Mouse (Mus musculus) right cerebral cortex, adult 18-20 months (tissue): ENCODE measurements around the gene Btbd2.
"Not testable (repeated sequence)": the region's sequence is repeated elsewhere in the genome, so short reads cannot be mapped to it uniquely, and the experiment has no call there.

Experiments
- DNase-seq: peaks from one replicate; pipeline ENCODE4 v3.0.0; 2022; ENCODE audit warnings: mixed read lengths

The Btbd2 gene

GRCm38 (mm10) chr10:80668614-80669013 is 11.7 kb upstream of the Btbd2 start:
- DNase-seq: no peak

GRCm38 (mm10) chr10:80666837-80667412 is 10.1 kb upstream of the Btbd2 start:
- no peak for DNase-seq

- DNase-seq: no peak
These were observed 9.3 kb upstream of the Btbd2 start for GRCm38 (mm10) chr10:80665981-80666733.

GRCm38 (mm10) chr10:80665459-80665858 is 8.6 kb upstream of the Btbd2 start:
- no peak for DNase-seq

GRCm38 (mm10) chr10:80665016-80665380 is 8.1 kb upstream of the Btbd2 start:
- no peak for DNase-seq

GRCm38 (mm10) chr10:80664197-80665015 is 7.5 kb upstream of the Btbd2 start:
- peak; percentile 53 for DNase-seq

- no peak for DNase-seq
These were observed 6.8 kb upstream of the Btbd2 start for GRCm38 (mm10) chr10:80663485-80664196.

GRCm38 (mm10) chr10:80661149-80661548 is 4.3 kb upstream of the Btbd2 start:
- no peak for DNase-seq

- DNase-seq: peak; percentile 68
These were observed 2.3 kb upstream of the Btbd2 start for GRCm38 (mm10) chr10:80659213-80659612.

- DNase-seq: no peak
These were observed 2.0 kb upstream of the Btbd2 start for GRCm38 (mm10) chr10:80658841-80659202.

GRCm38 (mm10) chr10:80658194-80658840 is 1.4 kb upstream of the Btbd2 start:
- no peak for DNase-seq

GRCm38 (mm10) chr10:80656130-80656862 is 575 bp downstream of the Btbd2 start:
- peak; percentile 96 for DNase-seq

- no peak for DNase-seq
These were observed 1.3 kb downstream of the Btbd2 start for GRCm38 (mm10) chr10:80655406-80656129.

GRCm38 (mm10) chr10:80654866-80655265 is 2.0 kb downstream of the Btbd2 start:
- DNase-seq: no peak

- DNase-seq: no peak
These were observed 3.6 kb downstream of the Btbd2 start for GRCm38 (mm10) chr10:80653156-80653720.

- DNase-seq: peak; percentile 72
These were observed 6.5 kb downstream of the Btbd2 start for GRCm38 (mm10) chr10:80650392-80650791.

GRCm38 (mm10) chr10:80649910-80650309 is 7.0 kb downstream of the Btbd2 start:
- DNase-seq: not testable (repeated sequence)

GRCm38 (mm10) chr10:80646936-80647335 is 9.9 kb downstream of the Btbd2 start:
- DNase-seq: no peak

GRCm38 (mm10) chr10:80635345-80635744 is 21.5 kb downstream of the Btbd2 start:
- no peak for DNase-seq

- DNase-seq: no peak
These were observed 27.9 kb downstream of the Btbd2 start for GRCm38 (mm10) chr10:80628925-80629324.

- DNase-seq: no peak
These were observed 29.2 kb downstream of the Btbd2 start for GRCm38 (mm10) chr10:80627685-80628084.
